Mouse (Mus musculus): ENCODE data around the gene Fam49a. TPM values are rescaled to one million over a fixed set of nuclear protein-coding genes. Genes with fewer than 3 reads are reported as not detected.
"Not testable (repeated sequence)": the region's sequence is repeated elsewhere in the genome, so short reads cannot be mapped to it uniquely, and the experiment has no call there.

Gene Fam49a
- polyA plus RNA-seq, 1 experiment: 1.6 TPM

GRCm38 (mm10) chr12:12232097-12232496 is 29.8 kb upstream of the Fam49a start:
- no peaks in the 10 kb centered on the region for H3K9me3 ChIP-seq
- no peaks in the 10 kb centered on the region for H3K36me3 ChIP-seq (replicated peaks; ENCODE audit: low read length)
- H3K4me1 ChIP-seq: no peaks in the 10 kb centered on the region
- TF ChIP-seq GATA1 (IDR thresholded peaks at IDR 0.05; ENCODE audit: borderline replicate concordance, low read length) (no peak), FLI1 (IDR thresholded peaks at IDR 0.05; ENCODE audit: low read length) (no peak)
- peaks cover 3% of the 10 kb centered on the region for H3K27me3 ChIP-seq (replicated peaks)
- H3K4me3 ChIP-seq (replicated peaks): no peak overlapping the region

- no peaks in the 10 kb centered on the region for H3K4me1 ChIP-seq
- peaks cover 7% of the 10 kb centered on the region for H3K27me3 ChIP-seq (replicated peaks)
- TF ChIP-seq FLI1 (IDR thresholded peaks at IDR 0.05; ENCODE audit: low read length) (no peak), GATA1 (IDR thresholded peaks at IDR 0.05; ENCODE audit: borderline replicate concordance, low read length) (no peak)
- H3K9me3 ChIP-seq: no peaks in the 10 kb centered on the region
- H3K4me3 ChIP-seq (replicated peaks): no peak overlapping the region
- no peaks in the 10 kb centered on the region for H3K36me3 ChIP-seq (replicated peaks; ENCODE audit: low read length)
Observed at GRCm38 (mm10) chr12:12236978-12237377, 25.0 kb upstream of the Fam49a start.

- Histone ChIP-seq H3K4me3 (replicated peaks) (no peak overlapping the region), H3K27me3 (replicated peaks) (peaks cover 10% of the 10 kb centered on the region), H3K4me1 (no peaks in the 10 kb centered on the region), H3K9me3 (no peaks in the 10 kb centered on the region), H3K36me3 (replicated peaks; ENCODE audit: low read length) (no peaks in the 10 kb centered on the region)
- no peak for TF ChIP-seq GATA1 (IDR thresholded peaks at IDR 0.05; ENCODE audit: borderline replicate concordance, low read length)
- TF ChIP-seq FLI1 (IDR thresholded peaks at IDR 0.05; ENCODE audit: low read length): no peak
Observed at GRCm38 (mm10) chr12:12239502-12239901, 22.4 kb upstream of the Fam49a start.

- Histone ChIP-seq H3K4me1 (no peaks in the 10 kb centered on the region), H3K27me3 (replicated peaks) (peaks cover 8% of the 10 kb centered on the region), H3K36me3 (replicated peaks; ENCODE audit: low read length) (no peaks in the 10 kb centered on the region), H3K9me3 (no peaks in the 10 kb centered on the region), H3K4me3 (replicated peaks) (no peak overlapping the region)
- TF ChIP-seq FLI1 (IDR thresholded peaks at IDR 0.05; ENCODE audit: low read length) (no peak), GATA1 (IDR thresholded peaks at IDR 0.05; ENCODE audit: borderline replicate concordance, low read length) (no peak)
Observed at GRCm38 (mm10) chr12:12243148-12243547, 18.8 kb upstream of the Fam49a start.

- H3K36me3 ChIP-seq (replicated peaks; ENCODE audit: low read length); H3K9me3 ChIP-seq; H3K4me3 ChIP-seq (replicated peaks); H3K4me1 ChIP-seq; H3K27me3 ChIP-seq (replicated peaks): not testable (repeated sequence)
Observed at GRCm38 (mm10) chr12:12247023-12247422, 14.9 kb upstream of the Fam49a start.

- Histone ChIP-seq H3K4me1 (no peaks in the 10 kb centered on the region), H3K27me3 (replicated peaks) (peaks cover under 1% of the 10 kb centered on the region), H3K9me3 (peaks cover 4% of the 10 kb centered on the region; the same call in 1 of the 2 replicates), H3K36me3 (replicated peaks; ENCODE audit: low read length) (no peaks in the 10 kb centered on the region), H3K4me3 (replicated peaks) (no peak overlapping the region)
- TF ChIP-seq FLI1 (IDR thresholded peaks at IDR 0.05; ENCODE audit: low read length) (no peak), GATA1 (IDR thresholded peaks at IDR 0.05; ENCODE audit: borderline replicate concordance, low read length) (no peak)
Observed at GRCm38 (mm10) chr12:12249521-12249920, 12.4 kb upstream of the Fam49a start.

- Histone ChIP-seq H3K9me3 (peaks cover 4% of the 10 kb centered on the region; the same call in 1 of the 2 replicates), H3K36me3 (replicated peaks; ENCODE audit: low read length) (no peaks in the 10 kb centered on the region), H3K27me3 (replicated peaks) (peaks cover 3% of the 10 kb centered on the region), H3K4me3 (replicated peaks) (no peak overlapping the region), H3K4me1 (no peaks in the 10 kb centered on the region)
- TF ChIP-seq GATA1 (IDR thresholded peaks at IDR 0.05; ENCODE audit: borderline replicate concordance, low read length) (no peak), FLI1 (IDR thresholded peaks at IDR 0.05; ENCODE audit: low read length) (no peak)
Observed at GRCm38 (mm10) chr12:12253526-12253925, 8.4 kb upstream of the Fam49a start.

- Histone ChIP-seq H3K9me3 (peaks cover 4% of the 10 kb centered on the region; the same call in 1 of the 2 replicates), H3K27me3 (replicated peaks) (peaks cover 4% of the 10 kb centered on the region), H3K4me3 (replicated peaks) (no peak overlapping the region), H3K36me3 (replicated peaks; ENCODE audit: low read length) (no peaks in the 10 kb centered on the region), H3K4me1 (no peaks in the 10 kb centered on the region)
- TF ChIP-seq GATA1 (IDR thresholded peaks at IDR 0.05; ENCODE audit: borderline replicate concordance, low read length) (no peak), FLI1 (IDR thresholded peaks at IDR 0.05; ENCODE audit: low read length) (no peak)
Observed at GRCm38 (mm10) chr12:12254139-12254538, 7.8 kb upstream of the Fam49a start.

GRCm38 (mm10) chr12:12260979-12261960 is 669 bp upstream of the Fam49a start:
- H3K9me3 ChIP-seq: no peaks in the 10 kb centered on the region
- TF ChIP-seq FLI1 (IDR thresholded peaks at IDR 0.05; ENCODE audit: low read length): no peak
- no peak for TF ChIP-seq GATA1 (IDR thresholded peaks at IDR 0.05; ENCODE audit: borderline replicate concordance, low read length)
- H3K4me3 ChIP-seq (replicated peaks): peak overlapping the region; percentile 94

GRCm38 (mm10) chr12:12263371-12263791 is 1.4 kb downstream of the Fam49a start:
- Histone ChIP-seq H3K27me3 (replicated peaks) (peaks cover 42% of the 10 kb centered on the region), H3K4me1 (peaks cover 48% of the 10 kb centered on the region), H3K9me3 (no peaks in the 10 kb centered on the region), H3K36me3 (replicated peaks; ENCODE audit: low read length) (no peaks in the 10 kb centered on the region), H3K4me3 (replicated peaks) (no peak overlapping the region)
- no peak for TF ChIP-seq FLI1 (IDR thresholded peaks at IDR 0.05; ENCODE audit: low read length)
- TF ChIP-seq GATA1 (IDR thresholded peaks at IDR 0.05; ENCODE audit: borderline replicate concordance, low read length): no peak

More at GRCm38 (mm10) chr12:12260979-12261960, 669 bp upstream of the Fam49a start:
- Histone ChIP-seq H3K36me3 (replicated peaks; ENCODE audit: low read length) (no peaks in the 10 kb centered on the region), H3K27me3 (replicated peaks) (peaks cover 44% of the 10 kb centered on the region), H3K4me1 (peaks cover 32% of the 10 kb centered on the region)

Data from megakaryocyte, embryonic 14.5 days (primary cell).